Mouse (Mus musculus) CD8-positive naive resting alpha-beta T cell, adult 57 days (primary cell): ENCODE data around the gene Mt4. TPM values are rescaled to one million over a fixed set of nuclear protein-coding genes. Genes with fewer than 3 reads are reported as not detected.

ENCODE experiments used
- total RNA-seq: library from RNA; stranded (reverse); gene quantifications from one replicate; pipeline ENCODE4 v1.2.4, GENCODE M21; 2023

Gene Mt4
- not detected for total RNA-seq

GRCm38 (mm10) chr8:94136933-94137332 lies at the start of gene Mt4:
Mt4 (plus strand) TSS chr8:94137197.

GRCm38 (mm10) chr8:94098081-94098974 lies 38.7 kb upstream of the Mt4 start, which contains the start of gene Bbs2:
Bbs2 (minus strand) TSS chr8:94098928.

GRCm38 (mm10) chr8:94152513-94153300 lies 15.7 kb downstream of the Mt4 start, which contains the start of gene Mt3:
Mt3 (plus strand) TSS chr8:94152607.

GRCm38 (mm10) chr8:94172075-94172808 lies 35.2 kb downstream of the Mt4 start, which contains the start of gene Mt2:
Mt2 (plus strand) TSS chr8:94172664.

GRCm38 (mm10) chr8:94178857-94179712 lies 42.1 kb downstream of the Mt4 start, which contains the start of gene Mt1:
Mt1 (plus strand) TSS chr8:94179082.

Other genes with a start within 250 kb of the Mt4 start
- gene Amfr, start 124.4 kb upstream of the Mt4 start, total RNA-seq: 60.6 TPM
- gene Nudt21, start 100.2 kb upstream of the Mt4 start, total RNA-seq: 51.5 TPM
- 17.4 TPM for gene Ogfod1, start 100.0 kb upstream of the Mt4 start, total RNA-seq
- 15.0 TPM for gene Bbs2, start 38.3 kb upstream of the Mt4 start, total RNA-seq
- gene Mt3, start 15.4 kb downstream of the Mt4 start, total RNA-seq: not detected
- gene Mt2, start 35.5 kb downstream of the Mt4 start, total RNA-seq: 1.7 TPM
- gene Mt1, start 41.9 kb downstream of the Mt4 start, total RNA-seq: 2.5 TPM
- gene Nup93, start 77.4 kb downstream of the Mt4 start, total RNA-seq: 38.2 TPM
- 0.49 TPM for gene Slc12a3, start 192.0 kb downstream of the Mt4 start, total RNA-seq
- 137 TPM for gene Herpud1, start 249.2 kb downstream of the Mt4 start, total RNA-seq